Mouse (Mus musculus) hindbrain, embryonic 13.5 days (tissue): Measurements from ENCODE around the gene Cacng2. TPM values are rescaled to one million over a fixed set of nuclear protein-coding genes. Genes with fewer than 3 reads are reported as not detected.

Source experiments
- ATAC-seq: fragments of 200-750 bp; cut with Nextera tagmentation; 2 replicates; pipeline ENCODE4 v1.8.0; 2017; ENCODE audit warnings: moderate TSS enrichment; ENCODE audit not compliant: low FRiP score
- H3K27ac ChIP-seq: fragments of 300-500 bp; sonication (generic); 2 replicates; pipeline ENCODE4 v1.5.1; 2015; ENCODE audit warnings: inconsistent platforms, mild to moderate bottlenecking, moderate library complexity
- H3K27me3 ChIP-seq: fragments of 300-500 bp; sonication (generic); 2 replicates; pipeline ENCODE4 v1.6.1; 2015; ENCODE audit warnings: mild to moderate bottlenecking, inconsistent platforms
- H3K36me3 ChIP-seq: fragments of 300-500 bp; sonication (generic); 2 replicates; pipeline ENCODE4 v1.6.1; 2015; ENCODE audit warnings: mild to moderate bottlenecking, inconsistent platforms
- H3K4me1 ChIP-seq: fragments of 300-500 bp; sonication (generic); replicated peaks from 2 replicates; pipeline ENCODE4 v1.6.1; 2015; ENCODE audit warnings: inconsistent platforms
- H3K4me2 ChIP-seq: fragments of 300-500 bp; sonication (generic); 2 replicates; pipeline ENCODE4 v1.6.1; 2015; ENCODE audit warnings: inconsistent platforms, mild to moderate bottlenecking, moderate library complexity
- H3K4me3 ChIP-seq: fragments of 300-500 bp; sonication (generic); 2 replicates; pipeline ENCODE4 v1.5.1; 2015; ENCODE audit warnings: mild to moderate bottlenecking, inconsistent platforms
- H3K9ac ChIP-seq: fragments of 300-500 bp; sonication (generic); 2 replicates; pipeline ENCODE4 v1.6.1; 2015; ENCODE audit warnings: mild to moderate bottlenecking, inconsistent platforms
- H3K9me3 ChIP-seq: fragments of 300-500 bp; sonication (generic); 2 replicates; pipeline ENCODE4 v1.6.1; 2016; ENCODE audit warnings: inconsistent platforms
- WGBS: fragments of 180-500 bp; shearing (Covaris S2); methylation state at CpG from one replicate; pipeline ENCODE4 v1.1.7; 2015; 5-methylcytosine and 5-hydroxymethylcytosine counted together
- polyA plus RNA-seq: library from polyadenylated mRNA; unstranded; fragments of >200 nt; fragmentation: Nextera tagmentation; extraction: Ambion mirVana; gene quantifications from 2 replicates; pipeline ENCODE4 v1.2.1, GENCODE M21; 2015

Cacng2 gene
- polyA plus RNA-seq, 1 experiment from 2014 or later, result 10.5 TPM

GRCm38 (mm10) chr15:77982195-77982939, 137.5 kb downstream of the Cacng2 start:
- 30% methylated on average over 18 of the region's 18 CpGs for WGBS
- H3K9ac ChIP-seq, result peak overlapping the region; percentile 56; the same call in 1 of the 2 replicates
- H3K4me3 ChIP-seq, result no peak overlapping the region
- H3K4me2 ChIP-seq, result no peak overlapping the region
- peaks cover 14% of the 10 kb centered on the region for H3K4me1 ChIP-seq
- H3K9me3 ChIP-seq, result no peaks in the 10 kb centered on the region
- H3K36me3 ChIP-seq, result no peaks in the 10 kb centered on the region
- peak; percentile 73 for ATAC-seq
- H3K27ac ChIP-seq, result no peak overlapping the region
- peaks cover 13% of the 10 kb centered on the region for H3K27me3 ChIP-seq

GRCm38 (mm10) chr15:77981181-77981680, 138.6 kb downstream of the Cacng2 start:
- Histone ChIP-seq H3K36me3 (no peaks in the 10 kb centered on the region), H3K9me3 (no peaks in the 10 kb centered on the region), H3K9ac (no peak overlapping the region; the same call in 1 of the 2 replicates), H3K4me3 (no peak overlapping the region), H3K27me3 (peaks cover 13% of the 10 kb centered on the region), H3K4me1 (peaks cover 14% of the 10 kb centered on the region), H3K4me2 (no peak overlapping the region), H3K27ac (no peak overlapping the region)
- no peak for ATAC-seq
- WGBS, result 77% methylated on average over 5 of the region's 5 CpGs

- 84% methylated on average over 10 of the region's 10 CpGs for WGBS
- peaks cover 9% of the 10 kb centered on the region for H3K4me1 ChIP-seq
- no peak overlapping the region for H3K9ac ChIP-seq
- H3K4me3 ChIP-seq, result no peak overlapping the region
- H3K27ac ChIP-seq, result no peak overlapping the region
- H3K9me3 ChIP-seq, result no peaks in the 10 kb centered on the region
- no peaks in the 10 kb centered on the region for H3K36me3 ChIP-seq
- no peak for ATAC-seq
- no peak overlapping the region for H3K4me2 ChIP-seq
- H3K27me3 ChIP-seq, result peaks cover 9% of the 10 kb centered on the region; the same call in 1 of the 2 replicates
These were observed 140.4 kb downstream of the Cacng2 start for GRCm38 (mm10) chr15:77979427-77979865.

GRCm38 (mm10) chr15:77977663-77978062, 142.2 kb downstream of the Cacng2 start:
- no peak overlapping the region for H3K9ac ChIP-seq
- 77% methylated on average over 3 of the region's 3 CpGs for WGBS

GRCm38 (mm10) chr15:77974165-77974841, 145.5 kb downstream of the Cacng2 start:
- no peak for ATAC-seq
- no peaks in the 10 kb centered on the region for H3K36me3 ChIP-seq
- H3K27me3 ChIP-seq, result no peaks in the 10 kb centered on the region; the same call in 1 of the 2 replicates
- H3K9ac ChIP-seq, result no peak overlapping the region
- no peak overlapping the region for H3K27ac ChIP-seq
- no peak overlapping the region for H3K4me2 ChIP-seq
- H3K9me3 ChIP-seq, result no peaks in the 10 kb centered on the region
- peaks cover 18% of the 10 kb centered on the region for H3K4me1 ChIP-seq
- 77% methylated on average over 6 of the region's 6 CpGs for WGBS
- no peak overlapping the region for H3K4me3 ChIP-seq

More at GRCm38 (mm10) chr15:77977663-77978062, 142.2 kb downstream of the Cacng2 start:
- Histone ChIP-seq H3K27me3 (peaks cover 9% of the 10 kb centered on the region; the same call in 1 of the 2 replicates), H3K4me3 (no peak overlapping the region), H3K36me3 (no peaks in the 10 kb centered on the region), H3K4me2 (no peak overlapping the region), H3K9me3 (no peaks in the 10 kb centered on the region), H3K27ac (no peak overlapping the region), H3K4me1 (peaks cover 8% of the 10 kb centered on the region)
- no peak for ATAC-seq

- H3K9ac ChIP-seq, result peak within 1 kb of the TSS; percentile 97
- H3K36me3 ChIP-seq, result peaks cover 30% of the 10 kb centered on the region
- no peaks in the 10 kb centered on the region for H3K27me3 ChIP-seq
- WGBS, result under 1% methylated on average over 72 of the region's 72 CpGs
- peak within 1 kb of the TSS; percentile 99 for H3K27ac ChIP-seq
- H3K9me3 ChIP-seq, result no peaks in the 10 kb centered on the region
- ATAC-seq, result peak; percentile 89
- peak within 1 kb of the TSS; percentile 92 for H3K4me3 ChIP-seq
- peak within 1 kb of the TSS; percentile 96 for H3K4me2 ChIP-seq
- peaks cover 26% of the 10 kb centered on the region for H3K4me1 ChIP-seq
These were observed 149.1 kb downstream of the Cacng2 start, which contains the start of gene Eif3d for GRCm38 (mm10) chr15:77970470-77971292. Eif3d (minus strand) TSS chr15:77970813.

- Histone ChIP-seq H3K9me3 (no peaks in the 10 kb centered on the region), H3K4me3 (peak overlapping the region; percentile 92), H3K36me3 (peaks cover 37% of the 10 kb centered on the region), H3K27me3 (no peaks in the 10 kb centered on the region), H3K4me1 (peaks cover 26% of the 10 kb centered on the region), H3K4me2 (peak overlapping the region; percentile 96), H3K27ac (peak overlapping the region; percentile 99), H3K9ac (peak overlapping the region; percentile 97)
- 3% methylated on average over 15 of the region's 15 CpGs for WGBS
- ATAC-seq, result no peak
These were observed 149.8 kb downstream of the Cacng2 start for GRCm38 (mm10) chr15:77969940-77970469.

- Histone ChIP-seq H3K27me3 (no peaks in the 10 kb centered on the region), H3K4me3 (no peak overlapping the region), H3K4me1 (peaks cover 16% of the 10 kb centered on the region), H3K4me2 (no peak overlapping the region), H3K36me3 (peaks cover 86% of the 10 kb centered on the region), H3K27ac (no peak overlapping the region), H3K9ac (no peak overlapping the region), H3K9me3 (no peaks in the 10 kb centered on the region)
- WGBS, result 87% methylated on average over 9 of the region's 9 CpGs
- no peak for ATAC-seq
These were observed 154.7 kb downstream of the Cacng2 start for GRCm38 (mm10) chr15:77965117-77965528.

- peaks cover 96% of the 10 kb centered on the region for H3K36me3 ChIP-seq
- no peak overlapping the region for H3K4me2 ChIP-seq
- H3K4me1 ChIP-seq, result 0 out of 2 replicates have a peak, but pooled peaks cover under 1% of the 10 kb centered on the region
- no peaks in the 10 kb centered on the region for H3K27me3 ChIP-seq
- H3K4me3 ChIP-seq, result no peak overlapping the region
- H3K9ac ChIP-seq, result no peak overlapping the region
- ATAC-seq, result no peak
- no peaks in the 10 kb centered on the region for H3K9me3 ChIP-seq
- no peak overlapping the region for H3K27ac ChIP-seq
- WGBS, result 97% methylated on average over 5 of the region's 5 CpGs
These were observed 157.4 kb downstream of the Cacng2 start for GRCm38 (mm10) chr15:77962447-77962846.

GRCm38 (mm10) chr15:77960693-77961092, 159.1 kb downstream of the Cacng2 start:
- Histone ChIP-seq H3K36me3 (peaks cover 78% of the 10 kb centered on the region), H3K4me2 (no peak overlapping the region), H3K4me1 (peaks cover 13% of the 10 kb centered on the region), H3K27ac (no peak overlapping the region), H3K9me3 (no peaks in the 10 kb centered on the region), H3K27me3 (peaks cover 3% of the 10 kb centered on the region), H3K9ac (no peak overlapping the region), H3K4me3 (no peak overlapping the region)
- 92% methylated on average over 6 of the region's 6 CpGs for WGBS
- ATAC-seq, result no peak

- Histone ChIP-seq H3K27me3 (peaks cover 9% of the 10 kb centered on the region), H3K27ac (no peak overlapping the region), H3K9ac (no peak overlapping the region), H3K4me3 (no peak overlapping the region), H3K4me2 (no peak overlapping the region), H3K9me3 (no peaks in the 10 kb centered on the region), H3K36me3 (peaks cover 55% of the 10 kb centered on the region), H3K4me1 (peaks cover 36% of the 10 kb centered on the region)
- ATAC-seq, result no peak
- WGBS, result 65% methylated on average over 3 of the region's 3 CpGs
These were observed 161.8 kb downstream of the Cacng2 start for GRCm38 (mm10) chr15:77958071-77958470.
